Mouse (Mus musculus) neural tube, embryonic 15.5 days (tissue): ENCODE data around the gene Cwh43. TPM values are rescaled to one million over a fixed set of nuclear protein-coding genes. Genes with fewer than 3 reads are reported as not detected.

Experiments used
- ATAC-seq: fragments of 200-750 bp; cut with Nextera tagmentation; 2 replicates; pipeline ENCODE4 v1.8.0; 2017; ENCODE audit warnings: mild to moderate bottlenecking, moderate TSS enrichment, moderate library complexity; ENCODE audit not compliant: low FRiP score
- H3K27ac ChIP-seq: fragments of 300-500 bp; sonication (generic); replicated peaks from 2 replicates; pipeline ENCODE4 v1.5.1; 2015; ENCODE audit warnings: mild to moderate bottlenecking, inconsistent platforms
- H3K27me3 ChIP-seq: fragments of 300-500 bp; sonication (generic); replicated peaks from 2 replicates; pipeline ENCODE4 v1.6.1; 2015; ENCODE audit warnings: inconsistent platforms
- H3K36me3 ChIP-seq: fragments of 300-500 bp; sonication (generic); 2 replicates; pipeline ENCODE4 v1.6.1; 2015; ENCODE audit warnings: inconsistent platforms
- H3K4me1 ChIP-seq: fragments of 300-500 bp; sonication (generic); 2 replicates; pipeline ENCODE4 v1.6.1; 2015; ENCODE audit warnings: inconsistent platforms
- H3K4me2 ChIP-seq: fragments of 300-500 bp; sonication (generic); 2 replicates; pipeline ENCODE4 v1.6.1; 2015; ENCODE audit warnings: inconsistent platforms, mild to moderate bottlenecking, moderate library complexity
- H3K4me3 ChIP-seq: fragments of 300-500 bp; sonication (generic); replicated peaks from 2 replicates; pipeline ENCODE4 v1.5.1; 2015; ENCODE audit warnings: mild to moderate bottlenecking, inconsistent platforms
- H3K9ac ChIP-seq: fragments of 300-500 bp; sonication (generic); replicated peaks from 2 replicates; pipeline ENCODE4 v1.6.1; 2015; ENCODE audit warnings: mild to moderate bottlenecking, inconsistent platforms
- H3K9me3 ChIP-seq: fragments of 300-500 bp; sonication (generic); replicated peaks from 2 replicates; pipeline ENCODE4 v1.6.1; 2016; ENCODE audit warnings: inconsistent platforms
- WGBS: fragments of 180-500 bp; shearing (Covaris S2); methylation state at CpG from one replicate; pipeline ENCODE4 v1.1.7; 2015; ENCODE audit warnings: mixed read lengths; 5-methylcytosine and 5-hydroxymethylcytosine counted together
- polyA plus RNA-seq: library from polyadenylated mRNA; unstranded; fragments of >200 nt; fragmentation: Nextera tagmentation; extraction: Ambion mirVana; gene quantifications from 2 replicates; pipeline ENCODE4 v1.2.1, GENCODE M21; 2015

The Cwh43 gene
- polyA plus RNA-seq = 0.45 and 0.56 TPM in 2 replicates

- H3K36me3 ChIP-seq = no peaks in the 10 kb centered on the region
- H3K9me3 ChIP-seq = no peaks in the 10 kb centered on the region
- H3K4me1 ChIP-seq = peaks cover 11% of the 10 kb centered on the region
- peak within 1 kb of the TSS; percentile 83 for H3K4me2 ChIP-seq
- no peak within 1 kb of the TSS for H3K27ac ChIP-seq
- peak within 1 kb of the TSS; percentile 40 for H3K4me3 ChIP-seq
- 4% methylated on average over 48 of the region's 49 CpGs for WGBS
- peak within 1 kb of the TSS; percentile 39; the same call in 1 of the 2 replicates for H3K9ac ChIP-seq
- peak; percentile 43 for ATAC-seq
- H3K27me3 ChIP-seq = peaks cover 35% of the 10 kb centered on the region
Observed at GRCm38 (mm10) chr5:73405981-73406722, at the start of gene Cwh43. Gene Cwh43 (plus strand): TSS chr5:73406075.

- no peak overlapping the region for H3K9ac ChIP-seq
- H3K4me2 ChIP-seq = peak overlapping the region; percentile 40; the same call in 1 of the 2 replicates
- WGBS = 79% methylated on average over 6 of the region's 6 CpGs
Observed at GRCm38 (mm10) chr5:73359134-73359751, 46.6 kb upstream of the Cwh43 start.

GRCm38 (mm10) chr5:73359752-73360141 lies 46.1 kb upstream of the Cwh43 start:
- Histone ChIP-seq H3K27ac (no peak overlapping the region), H3K9me3 (no peaks in the 10 kb centered on the region), H3K4me2 (peak overlapping the region; percentile 40), H3K4me3 (no peak overlapping the region), H3K4me1 (peaks cover 8% of the 10 kb centered on the region), H3K9ac (no peak overlapping the region), H3K36me3 (no peaks in the 10 kb centered on the region), H3K27me3 (no peaks in the 10 kb centered on the region)
- ATAC-seq = no peak
- WGBS = 36% methylated on average over 12 of the region's 12 CpGs

More at GRCm38 (mm10) chr5:73359134-73359751, 46.6 kb upstream of the Cwh43 start:
- no peaks in the 10 kb centered on the region for H3K36me3 ChIP-seq
- H3K4me1 ChIP-seq = peaks cover 13% of the 10 kb centered on the region
- no peaks in the 10 kb centered on the region for H3K27me3 ChIP-seq
- H3K4me3 ChIP-seq = no peak overlapping the region
- no peaks in the 10 kb centered on the region for H3K9me3 ChIP-seq
- ATAC-seq = no peak
- no peak overlapping the region for H3K27ac ChIP-seq

- Histone ChIP-seq H3K9me3 (no peaks in the 10 kb centered on the region), H3K9ac (no peak overlapping the region), H3K4me3 (no peak overlapping the region), H3K4me2 (peak overlapping the region; percentile 40), H3K36me3 (no peaks in the 10 kb centered on the region), H3K27ac (no peak overlapping the region), H3K27me3 (no peaks in the 10 kb centered on the region), H3K4me1 (peaks cover 5% of the 10 kb centered on the region; the same call in 1 of the 2 replicates)
- 29% methylated on average over 12 of the region's 12 CpGs for WGBS
- ATAC-seq = no peak
Observed at GRCm38 (mm10) chr5:73360240-73360639, 45.6 kb upstream of the Cwh43 start.

- Histone ChIP-seq H3K4me1 (0 out of 2 replicates have a peak, but pooled peaks cover 2% of the 10 kb centered on the region), H3K36me3 (no peaks in the 10 kb centered on the region), H3K4me3 (no peak overlapping the region), H3K9me3 (no peaks in the 10 kb centered on the region), H3K27ac (no peak overlapping the region), H3K27me3 (no peaks in the 10 kb centered on the region), H3K9ac (no peak overlapping the region), H3K4me2 (no peak overlapping the region)
- 93% methylated on average over 7 of the region's 7 CpGs for WGBS
- no peak for ATAC-seq
Observed at GRCm38 (mm10) chr5:73362338-73362737, 43.5 kb upstream of the Cwh43 start.

- WGBS = 69% methylated on average over 5 of the region's 5 CpGs
- Histone ChIP-seq H3K4me1 (0 out of 2 replicates have a peak, but pooled peaks cover 2% of the 10 kb centered on the region), H3K4me2 (no peak overlapping the region), H3K9ac (no peak overlapping the region), H3K4me3 (no peak overlapping the region), H3K9me3 (no peaks in the 10 kb centered on the region), H3K36me3 (no peaks in the 10 kb centered on the region), H3K27me3 (no peaks in the 10 kb centered on the region), H3K27ac (no peak overlapping the region)
- ATAC-seq = no peak
Observed at GRCm38 (mm10) chr5:73362791-73363190, 43.1 kb upstream of the Cwh43 start.

- H3K9me3 ChIP-seq = no peaks in the 10 kb centered on the region
- WGBS = 94% methylated on average over 2 of the region's 2 CpGs
- H3K27ac ChIP-seq = no peak overlapping the region
- no peaks in the 10 kb centered on the region for H3K27me3 ChIP-seq
- ATAC-seq = no peak
- peaks cover 7% of the 10 kb centered on the region for H3K4me1 ChIP-seq
- H3K4me3 ChIP-seq = no peak overlapping the region
- H3K36me3 ChIP-seq = no peaks in the 10 kb centered on the region
- no peak overlapping the region for H3K9ac ChIP-seq
- H3K4me2 ChIP-seq = no peak overlapping the region
Observed at GRCm38 (mm10) chr5:73364107-73364864, 41.6 kb upstream of the Cwh43 start.

GRCm38 (mm10) chr5:73367906-73368305 lies 38.0 kb upstream of the Cwh43 start:
- Histone ChIP-seq H3K36me3 (no peaks in the 10 kb centered on the region), H3K4me1 (peaks cover 7% of the 10 kb centered on the region), H3K27ac (no peak overlapping the region), H3K4me3 (no peak overlapping the region), H3K9ac (no peak overlapping the region), H3K27me3 (no peaks in the 10 kb centered on the region), H3K9me3 (no peaks in the 10 kb centered on the region), H3K4me2 (no peak overlapping the region)
- WGBS = 79% methylated on average over 4 of the region's 4 CpGs
- no peak for ATAC-seq

GRCm38 (mm10) chr5:73368845-73369447 lies 36.9 kb upstream of the Cwh43 start:
- no peak overlapping the region for H3K4me2 ChIP-seq
- WGBS = 72% methylated on average over 10 of the region's 10 CpGs
- no peak for ATAC-seq
- no peaks in the 10 kb centered on the region for H3K9me3 ChIP-seq
- H3K27ac ChIP-seq = no peak overlapping the region
- no peak overlapping the region for H3K4me3 ChIP-seq
- no peaks in the 10 kb centered on the region for H3K27me3 ChIP-seq
- peaks cover 7% of the 10 kb centered on the region for H3K4me1 ChIP-seq
- no peak overlapping the region for H3K9ac ChIP-seq
- H3K36me3 ChIP-seq = no peaks in the 10 kb centered on the region

- Histone ChIP-seq H3K9me3 (no peaks in the 10 kb centered on the region), H3K4me1 (peaks cover 7% of the 10 kb centered on the region), H3K27me3 (no peaks in the 10 kb centered on the region), H3K27ac (no peak overlapping the region), H3K36me3 (no peaks in the 10 kb centered on the region), H3K4me3 (no peak overlapping the region), H3K9ac (no peak overlapping the region), H3K4me2 (no peak overlapping the region)
- WGBS = 25% methylated on average over 3 of the region's 3 CpGs
- no peak for ATAC-seq
Observed at GRCm38 (mm10) chr5:73369731-73370130, 36.1 kb upstream of the Cwh43 start.

- no peak for ATAC-seq
- WGBS = 78% methylated on average over 5 of the region's 5 CpGs
- Histone ChIP-seq H3K9ac (no peak overlapping the region), H3K9me3 (no peaks in the 10 kb centered on the region), H3K27ac (no peak overlapping the region), H3K4me2 (no peak overlapping the region), H3K27me3 (no peaks in the 10 kb centered on the region), H3K4me3 (no peak overlapping the region), H3K36me3 (no peaks in the 10 kb centered on the region), H3K4me1 (peaks cover 7% of the 10 kb centered on the region)
Observed at GRCm38 (mm10) chr5:73372601-73373000, 33.3 kb upstream of the Cwh43 start.
